Mouse (Mus musculus) small intestine, adult 2 months (tissue): Measurements from ENCODE around the gene Bckdhb.

Experiments
- CTCF ChIP-seq: fragments of 200-500 bp; IDR thresholded peaks from 2 replicates; pipeline ENCODE4 v1.5.1; 2012; ENCODE audit warnings: low read depth, mild to moderate bottlenecking, control low read depth, inconsistent platforms, low read length, moderate library complexity, mixed read lengths; ENCODE audit not compliant: insufficient replicate concordance, insufficient read length; ENCODE audit errors: extremely low read depth
- POLR2A ChIP-seq: fragments of 200-500 bp; IDR thresholded peaks from 2 replicates; pipeline ENCODE4 v1.6.1; 2012; ENCODE audit warnings: low read depth, mild to moderate bottlenecking, control low read depth, inconsistent platforms, low read length, moderate library complexity

DNA sequence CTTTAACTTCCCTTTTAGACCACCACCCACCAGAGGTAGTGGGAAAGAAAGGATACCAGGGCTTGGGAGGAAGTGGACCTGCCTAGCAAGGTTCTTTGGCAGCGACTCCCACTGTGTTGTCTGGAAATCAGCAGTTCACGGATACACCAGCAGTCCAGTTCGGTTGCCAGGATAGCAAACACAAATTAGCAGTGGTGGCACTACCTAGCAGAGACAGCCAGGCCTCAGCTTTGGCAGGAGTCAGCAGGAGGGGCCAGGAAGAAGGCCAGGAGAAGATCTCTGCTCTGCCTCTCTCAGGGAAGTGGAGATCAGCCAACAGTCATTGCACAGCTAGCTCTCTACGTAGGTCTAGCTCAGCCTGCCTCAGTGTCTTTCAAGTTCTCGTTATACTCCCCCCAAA is 159.7 kb downstream of the Bckdhb start:
- TF ChIP-seq CTCF = no peak
- no peak for TF ChIP-seq POLR2A
